Mouse (Mus musculus) forebrain, embryonic 14.5 days (tissue): ENCODE data around the gene Cela3a. TPM values are rescaled to one million over a fixed set of nuclear protein-coding genes. Genes with fewer than 3 reads are reported as not detected.

ENCODE experiments used
- ATAC-seq: fragments of 200-750 bp; cut with Nextera tagmentation; 2 replicates; pipeline ENCODE4 v1.8.0; 2017; ENCODE audit warnings: mild to moderate bottlenecking, moderate library complexity
- DNase-seq: peaks from one replicate; pipeline ENCODE4 v3.0.0-alpha.2; 2015; ENCODE audit warnings: low spot score
- H3K27ac ChIP-seq: fragments of 300-500 bp; sonication (generic); 2 replicates; pipeline ENCODE4 v1.5.1; 2014; ENCODE audit warnings: low read depth, mild to moderate bottlenecking, control low read depth, low read length, moderate library complexity
- H3K27me3 ChIP-seq: fragments of 300-500 bp; sonication (generic); replicated peaks from 2 replicates; pipeline ENCODE4 v1.6.1; 2014; ENCODE audit warnings: low read length, control low read depth, mixed read lengths; ENCODE audit not compliant: control insufficient read depth, insufficient read depth
- H3K36me3 ChIP-seq: fragments of 300-500 bp; sonication (generic); 2 replicates; pipeline ENCODE4 v1.6.1; 2014; ENCODE audit warnings: low read length, control low read depth; ENCODE audit not compliant: control insufficient read depth, insufficient read depth
- H3K4me1 ChIP-seq: fragments of 300-500 bp; sonication (generic); 2 replicates; pipeline ENCODE4 v1.6.1; 2014; ENCODE audit warnings: antibody characterized with exemption, low read length, control low read depth; ENCODE audit not compliant: control insufficient read depth, insufficient read depth
- H3K4me2 ChIP-seq: fragments of 300-500 bp; sonication (generic); 2 replicates; pipeline ENCODE4 v1.6.1; 2014; ENCODE audit warnings: mild to moderate bottlenecking, control low read depth, low read length
- H3K4me3 ChIP-seq: fragments of 300-500 bp; sonication (generic); 2 replicates; pipeline ENCODE4 v1.5.1; 2014; ENCODE audit warnings: low read depth, low read length, control low read depth
- H3K9ac ChIP-seq: fragments of 300-500 bp; sonication (generic); 2 replicates; pipeline ENCODE4 v1.6.1; 2014; ENCODE audit warnings: mild to moderate bottlenecking, low read length, control low read depth, moderate library complexity
- H3K9me3 ChIP-seq: fragments of 300-500 bp; sonication (generic); replicated peaks from 2 replicates; pipeline ENCODE4 v1.6.1; 2016; ENCODE audit warnings: low read length, control low read depth, mixed read lengths; ENCODE audit not compliant: control insufficient read depth
- WGBS: fragments of 180-500 bp; shearing (Covaris S2); extraction: QIAGEN DNeasy Blood & Tissue Kit; methylation state at CpG from one replicate; pipeline ENCODE4 v1.1.7; 2014; 5-methylcytosine and 5-hydroxymethylcytosine counted together
- polyA plus RNA-seq: library from polyadenylated mRNA; unstranded; fragments of >200 nt; fragmentation: Nextera tagmentation; extraction: Ambion mirVana; gene quantifications from 2 replicates; pipeline ENCODE4 v1.2.1, GENCODE M21; 2014

The Cela3a gene
- polyA plus RNA-seq = not detected in 2 replicates

DNA sequence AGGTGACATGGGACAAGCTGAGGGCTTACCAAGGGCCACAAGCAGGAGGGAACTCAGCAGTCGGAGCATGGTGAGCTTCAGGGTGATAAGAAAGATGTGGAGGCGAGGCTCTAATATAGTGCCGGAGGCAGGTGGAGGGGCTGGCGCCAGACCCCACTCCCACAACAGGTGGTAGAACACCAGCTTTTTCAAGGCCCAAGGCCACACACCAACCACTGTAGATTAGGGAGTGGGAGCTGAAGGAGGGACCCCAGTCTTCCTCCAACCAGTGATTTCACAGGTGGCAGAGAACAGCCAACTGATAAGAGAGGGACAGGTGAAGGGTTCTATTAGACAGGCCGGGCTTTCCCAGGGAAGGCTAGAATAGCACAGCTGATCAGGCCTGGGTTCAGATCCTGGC, at the start of gene Cela3a:
Cela3a (minus strand) TSS at position 101 of the 400 bp plus-strand sequence.
- Histone ChIP-seq H3K4me3 (no peak within 1 kb of the TSS), H3K36me3 (no peaks in the 10 kb centered on the region), H3K9me3 (no peaks in the 10 kb centered on the region), H3K9ac (no peak within 1 kb of the TSS), H3K4me1 (no peaks in the 10 kb centered on the region), H3K27ac (no peak within 1 kb of the TSS), H3K27me3 (no peaks in the 10 kb centered on the region), H3K4me2 (no peak within 1 kb of the TSS)
- DNase-seq (no peak), ATAC-seq (no peak)
- 95% methylated on average over 5 of the region's 5 CpGs for WGBS

DNA sequence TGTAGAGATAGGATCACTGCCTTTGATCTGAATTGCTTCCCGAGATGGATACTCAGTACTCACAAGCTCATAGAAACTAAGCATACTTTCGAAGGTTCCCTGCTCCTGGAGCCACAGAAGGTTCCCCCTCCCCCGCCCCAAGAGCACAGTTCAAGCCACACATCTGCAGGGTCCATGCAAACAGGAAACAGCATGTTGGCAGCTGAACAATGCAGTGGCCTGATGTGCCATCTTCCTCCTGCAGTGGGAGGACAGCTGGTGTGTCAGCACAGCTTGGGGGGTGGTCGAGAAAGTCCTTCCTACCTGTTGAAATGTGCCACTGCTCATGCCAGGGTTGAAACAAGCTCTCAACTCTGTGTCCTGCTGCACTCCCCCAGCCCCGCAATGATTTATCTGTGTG, 49.3 kb upstream of the Cela3a start:
- Histone ChIP-seq H3K36me3 (no peaks in the 10 kb centered on the region), H3K4me2 (no peak overlapping the region), H3K9ac (no peak overlapping the region), H3K4me3 (no peak overlapping the region), H3K4me1 (no peaks in the 10 kb centered on the region), H3K27ac (no peak overlapping the region), H3K9me3 (no peaks in the 10 kb centered on the region), H3K27me3 (no peaks in the 10 kb centered on the region)
- no peak for DNase-seq
- whole genome bisulfite sequencing = 80% methylated on average over 5 of the region's 5 CpGs
- no peak for ATAC-seq

DNA sequence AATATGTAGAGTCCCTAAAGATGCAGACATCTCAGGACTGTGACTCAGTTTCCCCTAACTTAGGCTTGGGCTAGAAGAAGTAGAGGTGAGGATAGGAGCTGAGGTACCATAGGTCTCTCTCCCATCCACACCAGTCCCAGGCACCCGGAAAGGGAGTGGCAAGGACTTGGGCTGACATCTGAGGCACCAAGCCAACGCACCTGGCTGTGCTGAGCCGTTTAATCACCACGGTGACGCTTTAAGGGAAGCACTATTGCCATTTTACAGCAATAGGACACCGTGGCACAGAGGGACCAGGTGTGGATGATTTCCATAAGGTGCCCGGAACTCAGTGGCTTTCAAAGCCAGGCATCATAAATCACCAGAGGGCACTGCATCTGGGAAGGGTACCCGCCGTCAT, 48.7 kb upstream of the Cela3a start:
- DNase-seq = no peak
- Histone ChIP-seq H3K9me3 (no peaks in the 10 kb centered on the region), H3K27me3 (no peaks in the 10 kb centered on the region), H3K4me1 (no peaks in the 10 kb centered on the region), H3K9ac (no peak overlapping the region), H3K4me2 (no peak overlapping the region), H3K27ac (no peak overlapping the region), H3K36me3 (no peaks in the 10 kb centered on the region), H3K4me3 (no peak overlapping the region)
- WGBS = 86% methylated on average over 9 of the region's 9 CpGs
- ATAC-seq = no peak

DNA sequence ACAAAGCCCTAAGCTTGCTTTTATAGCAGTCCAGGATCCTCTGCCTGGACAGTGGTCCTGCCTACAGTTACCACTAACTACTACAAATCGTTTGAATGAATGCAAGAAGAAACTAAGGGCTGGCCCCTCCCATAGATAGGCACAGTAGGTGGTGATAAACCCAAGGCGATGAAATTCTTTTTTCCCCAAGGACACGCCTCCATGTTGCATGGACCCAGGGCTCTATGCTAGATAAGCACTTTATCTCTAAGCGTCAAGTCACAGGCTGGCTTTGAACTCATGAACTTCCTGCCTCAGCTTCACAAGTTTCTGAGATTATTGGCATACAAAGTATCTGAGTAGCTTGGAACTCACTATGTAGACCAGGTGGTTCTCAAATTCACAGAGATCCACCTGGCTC, 47.7 kb upstream of the Cela3a start:
- H3K4me2 ChIP-seq = no peak overlapping the region
- no peaks in the 10 kb centered on the region for H3K9me3 ChIP-seq
- no peak for ATAC-seq
- no peaks in the 10 kb centered on the region for H3K36me3 ChIP-seq
- no peak overlapping the region for H3K27ac ChIP-seq
- no peaks in the 10 kb centered on the region for H3K4me1 ChIP-seq
- WGBS = 73% methylated on average over 4 of the region's 4 CpGs
- H3K4me3 ChIP-seq = no peak overlapping the region
- H3K9ac ChIP-seq = no peak overlapping the region
- H3K27me3 ChIP-seq = no peaks in the 10 kb centered on the region
- no peak for DNase-seq

DNA sequence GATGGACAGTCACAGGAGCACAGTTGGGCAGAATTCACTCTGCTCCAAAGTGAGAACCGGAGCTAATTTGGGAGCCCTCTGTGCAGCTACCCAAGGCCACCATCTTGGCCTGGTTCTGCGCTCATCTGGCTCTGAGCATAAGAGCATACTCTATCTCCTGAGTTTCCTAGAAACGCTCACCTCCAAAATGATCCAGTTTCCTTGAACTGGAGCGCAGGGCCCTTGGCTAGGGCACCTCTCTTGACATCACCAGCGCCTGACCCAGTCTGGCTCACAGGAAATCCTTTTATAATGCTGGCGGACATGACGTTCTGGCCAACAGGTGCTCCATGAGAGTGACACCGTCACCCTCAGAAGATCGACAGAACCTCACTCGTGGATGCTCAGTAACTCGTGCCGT, 47.0 kb upstream of the Cela3a start:
- Histone ChIP-seq H3K9ac (no peak overlapping the region), H3K27me3 (no peaks in the 10 kb centered on the region), H3K9me3 (no peaks in the 10 kb centered on the region), H3K4me1 (no peaks in the 10 kb centered on the region), H3K4me2 (no peak overlapping the region), H3K4me3 (no peak overlapping the region), H3K36me3 (no peaks in the 10 kb centered on the region), H3K27ac (no peak overlapping the region)
- 89% methylated on average over 12 of the region's 12 CpGs for WGBS
- ATAC-seq = no peak
- DNase-seq = no peak

DNA sequence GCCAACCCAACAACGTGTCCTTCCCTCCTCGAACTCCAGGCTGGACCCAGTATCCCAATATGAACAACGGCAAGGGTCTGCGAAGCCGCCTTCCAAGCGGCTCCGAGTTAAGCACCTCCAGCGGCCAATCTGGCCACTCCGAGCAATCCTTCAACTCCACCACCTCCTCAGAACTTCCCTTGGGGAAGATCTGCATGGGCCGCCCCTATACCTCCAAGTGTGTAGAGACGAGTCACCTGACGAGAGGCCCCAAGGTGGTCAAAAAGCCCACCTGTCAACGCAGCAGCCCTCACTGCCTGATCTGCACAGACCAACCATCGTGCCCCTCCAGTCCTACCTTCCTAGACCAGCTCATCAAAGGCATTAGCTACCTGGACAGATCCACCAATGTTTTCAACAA, 45.0 kb upstream of the Cela3a start:
- ATAC-seq (no peak), DNase-seq (no peak)
- H3K4me1 ChIP-seq = no peaks in the 10 kb centered on the region
- no peaks in the 10 kb centered on the region for H3K9me3 ChIP-seq
- H3K4me2 ChIP-seq = no peak overlapping the region
- no peaks in the 10 kb centered on the region for H3K27me3 ChIP-seq
- no peak overlapping the region for H3K4me3 ChIP-seq
- WGBS = 92% methylated on average over 14 of the region's 14 CpGs
- H3K27ac ChIP-seq = no peak overlapping the region
- no peaks in the 10 kb centered on the region for H3K36me3 ChIP-seq
- no peak overlapping the region for H3K9ac ChIP-seq

DNA sequence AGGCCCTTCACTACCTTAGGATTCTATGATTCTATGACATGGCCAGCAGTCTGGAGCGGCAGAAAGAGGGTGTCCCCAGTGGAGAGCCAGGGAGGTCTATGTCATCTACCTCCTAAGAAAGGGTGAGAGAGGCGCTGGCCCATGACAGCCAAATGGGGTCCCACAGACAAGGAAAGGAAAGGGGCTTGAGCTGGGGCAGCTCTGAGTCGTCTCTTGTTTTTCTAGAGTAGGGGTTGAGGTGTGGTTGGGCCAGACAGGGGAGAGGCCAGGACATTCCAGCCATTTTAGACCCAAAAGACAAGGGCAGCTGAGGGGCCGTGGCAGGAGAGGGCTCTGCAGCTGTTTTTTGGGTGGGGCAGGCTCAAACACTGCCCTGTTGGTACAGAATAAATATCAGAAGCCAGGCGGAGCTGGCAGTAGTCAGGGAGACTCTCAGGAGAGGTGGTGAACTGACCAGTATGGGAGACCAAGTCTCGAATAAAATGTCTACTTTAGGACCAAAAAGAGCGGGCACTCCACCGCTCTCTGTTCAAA, 43.7 kb upstream of the Cela3a start, which contains the start of gene 1700013G24Rik:
1700013G24Rik (plus strand) TSS at position 51 of the 534 bp plus-strand sequence.
- no peak for DNase-seq
- Histone ChIP-seq H3K4me3 (no peak within 1 kb of the TSS), H3K27me3 (no peaks in the 10 kb centered on the region), H3K27ac (no peak within 1 kb of the TSS), H3K9ac (no peak within 1 kb of the TSS), H3K4me1 (peaks cover 4% of the 10 kb centered on the region), H3K36me3 (no peaks in the 10 kb centered on the region), H3K4me2 (no peak within 1 kb of the TSS), H3K9me3 (no peaks in the 10 kb centered on the region)
- WGBS = 89% methylated on average over 8 of the region's 8 CpGs
- ATAC-seq = no peak

DNA sequence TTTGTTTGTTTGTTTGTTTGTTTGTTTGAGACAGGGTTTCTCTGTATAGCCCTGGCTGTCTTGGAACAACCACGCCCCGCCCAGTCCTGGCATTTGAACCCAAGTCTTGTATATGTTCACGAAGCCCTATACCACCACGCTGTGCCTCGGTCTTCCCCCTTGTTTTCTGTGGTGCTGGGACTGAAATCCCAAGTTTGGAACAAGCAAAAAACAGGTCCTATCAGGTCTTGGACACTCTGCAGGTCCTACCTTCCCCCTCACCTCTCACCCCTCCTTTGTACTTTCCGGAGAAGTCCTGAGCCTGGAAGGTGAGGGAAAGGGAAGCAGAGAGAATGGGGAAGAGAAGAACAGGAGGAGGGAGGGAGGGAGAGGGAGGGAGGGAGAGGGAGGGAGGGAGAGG, 42.6 kb upstream of the Cela3a start:
- ATAC-seq = no peak
- Histone ChIP-seq H3K9ac (no peak overlapping the region), H3K36me3 (no peaks in the 10 kb centered on the region), H3K27ac (no peak overlapping the region), H3K4me3 (no peak overlapping the region), H3K27me3 (no peaks in the 10 kb centered on the region), H3K4me2 (no peak overlapping the region), H3K4me1 (peaks cover 10% of the 10 kb centered on the region), H3K9me3 (no peaks in the 10 kb centered on the region)
- DNase-seq = no peak
- WGBS = 93% methylated on average over 6 of the region's 6 CpGs

DNA sequence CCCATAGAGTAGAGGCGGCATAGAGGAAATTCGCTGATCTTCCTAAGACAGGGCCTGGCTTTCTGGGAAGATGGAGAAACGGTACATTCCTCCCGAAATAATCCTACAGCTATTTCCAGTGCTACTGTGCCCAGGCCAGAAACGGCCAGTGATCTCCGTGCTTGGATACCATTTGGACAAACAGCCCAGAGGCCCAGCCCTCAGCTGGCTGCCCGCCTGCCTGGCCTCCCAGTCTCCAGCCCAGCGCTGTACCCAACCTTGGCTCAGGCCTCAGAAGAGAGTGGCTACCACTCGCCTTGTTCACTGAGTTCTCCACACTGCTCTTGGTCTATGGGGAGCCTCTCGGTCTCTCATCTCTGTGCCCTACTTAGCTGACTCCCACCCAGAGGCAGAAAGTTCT, 40.1 kb upstream of the Cela3a start:
- Histone ChIP-seq H3K4me2 (no peak overlapping the region), H3K36me3 (no peaks in the 10 kb centered on the region), H3K4me3 (no peak overlapping the region), H3K9me3 (no peaks in the 10 kb centered on the region), H3K27ac (no peak overlapping the region), H3K9ac (no peak overlapping the region), H3K4me1 (peaks cover 10% of the 10 kb centered on the region), H3K27me3 (no peaks in the 10 kb centered on the region)
- DNase-seq (no peak), ATAC-seq (no peak)
- 88% methylated on average over 10 of the region's 10 CpGs for WGBS
